Mouse (Mus musculus): ENCODE data around the gene Lat. TPM values are rescaled to one million over a fixed set of nuclear protein-coding genes. Genes with fewer than 3 reads are reported as not detected.
A peak's percentile ranks its signal among the peaks of the same experiment; 100 is the strongest.
"Not testable (repeated sequence)": the region's sequence is repeated elsewhere in the genome, so short reads cannot be mapped to it uniquely, and the experiment has no call there.

Gene Lat
- polyA plus RNA-seq, 1 experiment from 2014 or later: 3.9 TPM

DNA sequence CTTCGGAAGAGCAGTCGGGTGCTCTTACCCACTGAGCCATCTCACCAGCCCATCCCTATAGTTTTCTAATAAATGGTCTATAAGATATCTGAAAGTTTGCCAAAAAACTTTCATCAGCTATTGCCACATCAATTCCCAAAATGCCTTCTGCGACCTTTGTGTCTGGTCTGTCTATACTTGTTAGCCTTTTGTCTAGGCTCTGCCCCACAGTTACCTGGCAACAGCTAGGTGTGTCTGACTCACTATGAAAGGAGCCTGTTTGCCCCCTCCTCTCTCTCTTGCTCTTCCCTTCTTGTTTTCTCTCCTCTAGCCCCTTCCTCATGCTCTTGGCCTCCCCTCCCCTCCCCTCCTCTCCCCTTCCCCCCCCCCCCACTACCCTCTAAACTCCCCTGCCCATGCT is 23.8 kb downstream of the Lat start:
- WGBS: 70% methylated on average over 3 of the region's 3 CpGs
- Histone ChIP-seq H3K36me3 (no peaks in the 10 kb centered on the region), H3K4me1 (replicated peaks) (0 out of 2 replicates have a peak, but pooled peaks cover under 1% of the 10 kb centered on the region), H3K27me3 (ENCODE audit: insufficient read depth, poor library complexity, severe bottlenecking) (no peaks in the 10 kb centered on the region), H3K27ac (no peak overlapping the region), H3K4me3 (no peak overlapping the region), H3K9me3 (no peaks in the 10 kb centered on the region)
- DNase-seq (ENCODE audit: low spot score): no peak

DNA sequence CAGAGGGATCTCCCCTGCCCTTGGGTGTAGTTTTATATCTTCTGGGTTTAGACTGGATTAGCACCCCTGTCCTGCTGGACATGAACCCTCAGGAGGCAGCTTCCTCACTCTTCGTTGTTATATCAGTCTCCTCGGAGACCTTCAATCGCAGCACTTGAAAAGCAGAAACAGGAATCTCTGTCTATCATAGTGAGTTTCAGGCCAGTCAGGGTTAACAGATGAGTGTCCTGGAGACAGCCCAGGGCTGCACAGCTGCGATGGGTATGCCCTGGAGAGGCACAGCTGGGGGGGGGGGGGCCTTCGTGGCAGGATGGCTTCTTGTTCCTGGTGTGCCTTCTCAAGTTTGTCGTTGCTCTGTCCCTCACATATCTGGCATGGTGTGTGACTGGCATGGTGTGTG is 28.5 kb downstream of the Lat start:
- Histone ChIP-seq H3K27me3 (ENCODE audit: insufficient read depth, poor library complexity, severe bottlenecking) (no peaks in the 10 kb centered on the region), H3K4me1 (replicated peaks) (no peaks in the 10 kb centered on the region), H3K27ac (no peak overlapping the region), H3K9me3 (no peaks in the 10 kb centered on the region), H3K36me3 (no peaks in the 10 kb centered on the region), H3K4me3 (no peak overlapping the region)
- 57% methylated on average over 6 of the region's 6 CpGs for WGBS
- no peak for DNase-seq (ENCODE audit: low spot score)

DNA sequence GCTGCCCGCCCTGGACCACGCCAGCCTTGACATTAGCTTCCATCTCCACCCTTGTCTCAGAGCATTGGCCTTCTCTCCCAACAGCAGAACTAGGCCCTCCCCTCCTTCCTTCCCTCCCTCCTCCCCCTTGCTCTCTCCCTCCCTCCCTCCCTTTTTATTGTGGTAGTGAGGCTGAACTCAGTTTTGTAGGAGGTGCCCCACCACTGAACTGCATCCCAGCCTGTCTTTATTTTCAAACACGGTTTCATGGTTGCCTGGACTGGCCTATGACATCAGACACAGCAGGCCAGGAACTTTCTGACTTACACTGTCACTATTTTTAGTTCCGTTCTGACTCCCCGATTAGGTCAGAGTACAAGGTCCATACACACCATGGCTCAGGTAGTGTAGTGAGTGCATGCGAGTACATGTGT is 29.2 kb downstream of the Lat start:
- 79% methylated on average over 6 of the region's 6 CpGs for WGBS
- Histone ChIP-seq H3K9me3 (no peaks in the 10 kb centered on the region), H3K27ac (no peak overlapping the region), H3K4me1 (replicated peaks) (no peaks in the 10 kb centered on the region), H3K36me3 (no peaks in the 10 kb centered on the region), H3K27me3 (ENCODE audit: insufficient read depth, poor library complexity, severe bottlenecking) (no peaks in the 10 kb centered on the region), H3K4me3 (no peak overlapping the region)
- no peak for DNase-seq (ENCODE audit: low spot score)

DNA sequence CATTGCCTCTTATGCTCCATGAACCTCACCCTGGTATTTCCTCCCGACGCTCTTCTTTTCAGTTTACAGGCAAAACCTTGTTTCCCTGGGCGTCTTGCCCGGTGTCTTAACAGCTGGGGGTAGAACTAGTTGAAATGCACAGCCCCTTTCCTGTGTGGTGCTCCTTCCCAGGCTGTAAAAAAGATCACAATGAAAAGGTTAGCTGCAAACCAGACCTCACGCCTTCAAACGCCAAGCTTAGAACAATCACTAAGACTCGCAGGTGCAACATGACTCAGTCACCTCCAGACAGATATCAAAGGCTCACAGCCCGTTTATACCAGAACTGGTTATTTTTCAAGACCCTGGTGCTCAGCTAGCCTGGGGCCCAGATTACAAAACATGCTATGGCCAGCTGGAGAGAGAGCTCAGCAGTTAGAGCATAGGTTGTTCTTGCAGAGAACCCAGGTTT is 29.8 kb downstream of the Lat start:
- DNase-seq (ENCODE audit: low spot score): no peak
- Histone ChIP-seq H3K4me1 (replicated peaks) (no peaks in the 10 kb centered on the region), H3K4me3 (no peak overlapping the region), H3K9me3 (no peaks in the 10 kb centered on the region), H3K27ac (no peak overlapping the region), H3K36me3 (no peaks in the 10 kb centered on the region), H3K27me3 (ENCODE audit: insufficient read depth, poor library complexity, severe bottlenecking) (no peaks in the 10 kb centered on the region)
- 85% methylated on average over 8 of the region's 8 CpGs for WGBS

DNA sequence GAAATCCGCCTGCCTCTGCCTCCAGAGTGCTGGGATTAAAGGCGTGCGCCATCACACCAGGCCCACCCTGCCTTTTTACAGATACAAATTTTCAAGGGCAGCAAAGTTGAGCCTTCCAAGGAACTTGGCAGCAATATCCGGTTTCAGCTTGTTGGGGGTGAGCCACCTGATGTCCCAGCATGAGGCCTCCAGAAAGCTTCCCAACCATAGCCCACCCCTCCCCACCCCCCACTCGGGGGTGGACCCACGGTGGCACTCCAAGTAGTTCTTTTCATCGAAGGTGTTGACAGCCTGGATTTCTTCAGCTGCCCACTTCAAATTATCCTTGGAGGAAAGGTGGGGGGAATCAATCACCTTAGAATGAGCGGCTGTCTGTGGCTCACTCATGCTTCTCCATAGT is 30.5 kb downstream of the Lat start:
- no peaks in the 10 kb centered on the region for H3K4me1 ChIP-seq (replicated peaks)

DNA sequence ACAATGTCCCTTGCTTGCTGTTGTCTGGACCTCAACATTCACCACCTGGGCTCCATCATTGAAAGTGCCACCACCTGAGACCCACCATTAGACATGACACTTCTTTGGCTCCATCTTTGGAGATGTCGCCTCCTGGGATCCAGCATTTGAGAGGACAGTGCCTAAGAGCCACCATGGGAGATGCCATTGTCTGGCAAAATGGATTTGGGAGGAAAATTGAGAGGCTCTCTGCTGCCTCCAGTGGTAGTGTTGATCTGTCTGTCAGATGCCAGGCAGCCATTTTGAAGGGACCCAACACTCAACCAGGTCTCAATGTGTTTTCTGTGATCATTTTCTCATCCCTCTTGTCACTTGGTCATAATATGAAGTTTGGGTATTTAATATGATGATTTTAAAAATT is 33.8 kb downstream of the Lat start:
- H3K4me1 ChIP-seq (replicated peaks): no peaks in the 10 kb centered on the region
- H3K4me3 ChIP-seq: no peak overlapping the region
- H3K9me3 ChIP-seq: no peaks in the 10 kb centered on the region
- WGBS: 85% methylated on average over 1 of the region's 1 CpGs
- H3K27me3 ChIP-seq (ENCODE audit: insufficient read depth, poor library complexity, severe bottlenecking): no peaks in the 10 kb centered on the region
- H3K27ac ChIP-seq: no peak overlapping the region
- no peak for DNase-seq (ENCODE audit: low spot score)
- no peaks in the 10 kb centered on the region for H3K36me3 ChIP-seq

More for the DNA sequence above, 30.5 kb downstream of the Lat start:
- Histone ChIP-seq H3K9me3 (no peaks in the 10 kb centered on the region), H3K4me3 (no peak overlapping the region), H3K36me3 (no peaks in the 10 kb centered on the region), H3K27me3 (ENCODE audit: insufficient read depth, poor library complexity, severe bottlenecking) (no peaks in the 10 kb centered on the region), H3K27ac (no peak overlapping the region)
- WGBS: 80% methylated on average over 8 of the region's 8 CpGs
- no peak for DNase-seq (ENCODE audit: low spot score)

DNA sequence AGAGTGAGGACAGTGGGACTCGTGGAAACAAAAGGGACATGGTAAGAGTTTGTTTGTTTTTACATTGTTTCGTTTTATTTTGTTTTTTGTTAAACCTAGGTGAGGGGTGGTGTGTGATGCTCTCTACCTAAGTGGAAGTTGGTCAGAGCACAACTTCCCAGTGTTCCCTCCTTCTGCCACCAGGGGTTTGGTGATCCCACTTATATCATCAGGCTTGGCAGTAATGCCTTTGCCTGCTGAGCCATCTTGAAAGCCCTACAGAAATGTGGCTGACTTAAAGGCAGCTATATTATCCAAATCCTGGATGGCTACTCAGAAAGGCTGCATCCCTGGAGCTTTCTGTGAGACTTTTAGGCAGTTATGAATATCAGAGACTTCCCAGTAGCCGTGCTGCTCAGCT is 36.7 kb downstream of the Lat start:
- Histone ChIP-seq H3K4me1 (replicated peaks) (no peaks in the 10 kb centered on the region), H3K4me3 (no peak overlapping the region), H3K27me3 (ENCODE audit: insufficient read depth, poor library complexity, severe bottlenecking) (no peaks in the 10 kb centered on the region), H3K36me3 (no peaks in the 10 kb centered on the region), H3K27ac (no peak overlapping the region), H3K9me3 (no peaks in the 10 kb centered on the region)
- DNase-seq (ENCODE audit: low spot score): no peak
- WGBS: 80% methylated on average over 3 of the region's 3 CpGs

DNA sequence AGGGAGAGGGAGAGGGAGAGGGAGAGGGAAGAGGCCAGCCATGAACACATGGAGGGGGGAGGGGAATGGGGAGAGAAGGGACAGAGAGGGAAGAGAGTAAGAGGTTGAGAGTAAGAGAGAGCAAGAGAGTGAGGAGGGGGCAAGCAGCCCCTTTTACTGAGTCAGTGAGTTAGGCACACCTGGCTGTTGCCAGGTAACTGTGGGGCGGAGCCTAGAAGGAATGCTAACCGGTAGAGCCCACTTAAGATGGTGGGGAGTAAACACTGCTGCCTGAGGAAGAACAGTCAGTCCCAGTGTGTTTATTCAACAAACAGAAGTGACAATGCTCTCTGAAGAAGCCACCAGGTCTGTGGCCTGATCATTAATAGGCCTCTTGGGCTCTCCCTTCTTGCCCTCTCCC is 38.7 kb downstream of the Lat start:
- Histone ChIP-seq H3K27ac (no peak overlapping the region), H3K27me3 (ENCODE audit: insufficient read depth, poor library complexity, severe bottlenecking) (no peaks in the 10 kb centered on the region), H3K9me3 (no peaks in the 10 kb centered on the region), H3K4me1 (replicated peaks) (no peaks in the 10 kb centered on the region), H3K36me3 (no peaks in the 10 kb centered on the region), H3K4me3 (no peak overlapping the region)
- DNase-seq (ENCODE audit: low spot score): no peak
- WGBS: 52% methylated on average over 2 of the region's 2 CpGs

DNA sequence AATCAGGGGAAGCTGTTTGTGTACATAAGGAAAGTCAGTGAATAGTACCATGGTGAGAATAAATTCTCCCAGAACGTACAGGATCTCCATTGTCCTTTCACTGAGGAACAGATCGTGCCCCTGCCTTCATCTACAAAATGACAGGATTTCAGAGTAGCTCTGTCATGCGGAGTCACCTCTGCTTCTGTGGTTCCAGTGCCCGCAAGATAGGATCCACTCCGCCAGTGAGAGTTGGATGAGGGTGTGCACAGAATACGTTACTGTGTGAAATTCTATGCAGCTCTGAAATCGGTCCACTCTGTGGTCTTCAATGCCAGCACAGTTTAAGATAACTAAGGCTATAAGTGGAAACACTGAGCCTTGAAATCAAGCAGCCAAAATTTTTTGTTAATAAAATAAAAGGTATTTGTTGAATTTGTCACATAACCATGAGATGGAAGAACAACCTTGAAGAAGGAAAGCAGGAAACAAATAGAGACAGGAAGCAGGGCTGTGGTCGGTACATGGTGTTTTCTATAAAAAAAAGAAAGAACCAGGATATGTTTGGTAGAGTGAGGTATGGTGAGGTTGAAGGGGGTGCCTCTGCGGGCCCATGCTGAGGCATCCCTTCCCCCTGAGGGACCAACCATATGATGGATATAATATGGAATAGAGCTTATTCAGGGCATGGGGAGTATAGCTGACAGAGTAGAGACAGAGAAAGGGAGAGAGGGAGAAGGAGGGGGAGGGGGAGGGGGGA is 39.3 kb downstream of the Lat start:
- no peak for DNase-seq (ENCODE audit: low spot score)
- H3K4me3 ChIP-seq: no peak overlapping the region
- no peaks in the 10 kb centered on the region for H3K9me3 ChIP-seq
- 91% methylated on average over 9 of the region's 9 CpGs for WGBS
- no peaks in the 10 kb centered on the region for H3K27me3 ChIP-seq (ENCODE audit: insufficient read depth, poor library complexity, severe bottlenecking)
- no peak overlapping the region for H3K27ac ChIP-seq
- H3K36me3 ChIP-seq: no peaks in the 10 kb centered on the region
- no peaks in the 10 kb centered on the region for H3K4me1 ChIP-seq (replicated peaks)

DNA sequence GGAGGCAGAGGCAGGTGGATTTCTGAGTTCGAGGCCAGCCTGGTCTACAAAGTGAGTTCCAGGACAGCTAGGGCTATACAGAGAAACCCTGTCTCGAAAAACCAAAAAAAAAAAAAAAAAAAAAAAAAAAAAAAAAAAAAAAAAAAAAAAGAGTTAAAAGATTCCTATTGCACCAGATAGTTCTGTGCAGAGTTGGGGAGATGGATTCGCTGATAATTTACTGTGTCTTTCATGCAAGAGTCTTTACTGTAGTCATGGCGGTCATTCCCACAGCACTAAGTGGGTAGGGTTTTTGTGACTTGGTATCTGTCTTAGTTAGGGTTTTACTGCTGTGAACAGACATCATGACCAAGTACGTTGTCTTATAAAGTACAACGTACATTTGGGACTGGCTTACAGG is 40.5 kb downstream of the Lat start:
- H3K9me3 ChIP-seq; DNase-seq (ENCODE audit: low spot score); H3K27ac ChIP-seq; H3K4me3 ChIP-seq; H3K36me3 ChIP-seq; H3K27me3 ChIP-seq (ENCODE audit: insufficient read depth, poor library complexity, severe bottlenecking): not testable (repeated sequence)
- H3K4me1 ChIP-seq (replicated peaks): peaks cover 11% of the 10 kb centered on the region
- 88% methylated on average over 5 of the region's 6 CpGs for WGBS

DNA sequence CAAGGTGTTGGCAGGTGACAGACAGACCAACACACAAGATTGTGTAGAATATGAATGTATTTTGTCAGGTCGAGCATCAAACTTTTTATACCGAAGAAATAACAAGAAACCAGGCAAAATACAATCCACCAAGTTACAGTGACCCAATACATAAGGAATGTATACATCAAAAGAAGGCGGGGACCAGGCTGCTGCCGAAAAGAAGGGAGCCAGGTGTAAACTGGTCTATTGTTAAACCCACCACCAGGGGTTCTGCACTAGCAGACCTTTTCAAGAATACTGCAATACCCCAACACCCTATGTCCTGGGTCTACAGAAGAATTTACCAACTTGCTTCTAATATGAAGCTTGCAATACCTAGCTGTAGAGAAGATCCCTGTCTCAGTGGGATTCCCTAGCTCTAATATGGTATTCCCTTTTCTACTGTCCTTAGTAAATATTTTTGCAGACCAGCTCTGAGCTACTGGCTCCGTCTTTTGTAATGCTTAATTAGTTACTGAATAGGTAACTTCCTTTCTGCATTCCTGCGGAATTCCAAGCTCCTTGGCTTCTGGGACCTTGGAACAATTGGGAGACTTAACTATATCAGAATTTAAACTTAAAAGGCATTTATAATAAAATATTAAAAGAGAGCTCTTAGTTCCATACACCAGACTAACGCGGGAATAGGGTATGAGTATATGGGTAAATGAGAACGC is 43.6 kb downstream of the Lat start:
- not testable (repeated sequence) for H3K36me3 ChIP-seq; H3K27me3 ChIP-seq (ENCODE audit: insufficient read depth, poor library complexity, severe bottlenecking); H3K9me3 ChIP-seq; H3K4me3 ChIP-seq; DNase-seq (ENCODE audit: low spot score); H3K27ac ChIP-seq
- WGBS: 26% methylated on average over 9 of the region's 9 CpGs
- H3K4me1 ChIP-seq (replicated peaks): peaks cover 11% of the 10 kb centered on the region

DNA sequence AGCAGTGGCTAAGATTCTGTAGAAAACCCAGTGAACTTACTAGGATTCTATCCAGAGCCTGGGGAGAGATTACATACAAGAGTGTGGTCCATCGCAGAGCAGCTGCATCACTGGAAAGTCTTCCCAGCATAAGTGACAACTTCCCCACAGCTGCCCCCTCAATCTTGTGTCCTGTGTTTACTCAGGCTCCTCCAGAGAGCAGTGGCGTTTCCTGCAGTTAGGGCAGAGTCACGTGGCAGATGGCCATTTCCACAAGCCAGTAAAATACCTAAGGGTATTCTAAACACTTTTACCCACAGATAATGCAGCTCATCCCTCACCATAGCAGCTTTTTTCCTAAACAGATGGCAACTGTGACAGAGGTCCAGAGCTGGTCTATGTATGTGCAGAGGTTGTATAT is 44.6 kb downstream of the Lat start:
- 51% methylated on average over 3 of the region's 3 CpGs for WGBS
- Histone ChIP-seq H3K27me3 (ENCODE audit: insufficient read depth, poor library complexity, severe bottlenecking) (peaks cover 8% of the 10 kb centered on the region; the same call in 1 of the 2 replicates), H3K36me3 (no peaks in the 10 kb centered on the region), H3K9me3 (no peaks in the 10 kb centered on the region), H3K27ac (no peak overlapping the region), H3K4me3 (no peak overlapping the region), H3K4me1 (replicated peaks) (peaks cover 11% of the 10 kb centered on the region)
- no peak for DNase-seq (ENCODE audit: low spot score)

DNA sequence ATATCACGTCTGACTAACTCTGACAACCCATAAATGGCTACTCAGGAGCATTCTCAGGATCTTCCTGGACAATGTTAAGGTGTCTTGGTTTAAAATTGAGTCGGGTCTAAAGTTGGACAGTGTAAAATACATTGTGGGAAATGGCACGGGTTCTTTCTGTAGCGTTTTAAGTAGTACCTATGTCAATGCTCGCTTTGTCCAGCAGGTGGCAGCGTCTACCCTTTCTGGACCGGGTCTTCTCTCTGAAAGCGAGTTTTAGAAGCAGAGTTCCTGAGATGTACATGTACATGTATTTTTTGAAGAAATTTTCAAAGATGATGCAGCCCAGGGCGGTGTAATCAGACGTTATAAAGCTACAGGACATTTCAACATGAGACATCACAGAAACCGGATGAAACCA is 45.6 kb downstream of the Lat start:
- H3K27ac ChIP-seq: no peak overlapping the region
- H3K36me3 ChIP-seq: no peaks in the 10 kb centered on the region
- peaks cover 8% of the 10 kb centered on the region; the same call in 1 of the 2 replicates for H3K27me3 ChIP-seq (ENCODE audit: insufficient read depth, poor library complexity, severe bottlenecking)
- no peak overlapping the region for H3K4me3 ChIP-seq
- H3K4me1 ChIP-seq (replicated peaks): peaks cover 11% of the 10 kb centered on the region
- 11% methylated on average over 11 of the region's 11 CpGs for WGBS
- DNase-seq (ENCODE audit: low spot score): peak; percentile 82
- no peaks in the 10 kb centered on the region for H3K9me3 ChIP-seq
